Mouse (Mus musculus): ENCODE data around the gene Slc38a9. TPM values are rescaled to one million over a fixed set of nuclear protein-coding genes. Genes with fewer than 3 reads are reported as not detected.

Gene Slc38a9
- polyA plus RNA-seq, 1 experiment = not detected

DNA sequence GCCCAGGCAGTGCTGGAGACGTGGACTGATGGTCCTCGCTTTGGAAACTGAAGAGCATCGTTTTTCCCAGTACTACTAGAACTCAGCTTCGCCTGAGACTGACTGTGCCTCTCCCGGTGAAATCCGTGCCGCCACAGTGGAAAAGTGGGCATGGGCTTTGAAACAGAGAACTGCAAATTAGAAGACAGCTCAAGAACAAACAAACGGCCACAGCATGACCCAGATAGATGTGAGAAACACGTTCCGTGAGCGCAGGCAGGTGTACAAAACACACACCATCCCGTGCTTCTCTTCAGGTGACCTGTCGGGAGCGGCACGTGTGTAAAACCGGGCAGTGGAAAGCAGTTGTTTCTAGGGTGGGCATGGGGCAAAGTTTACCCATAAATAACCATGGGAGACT lies 77.5 kb downstream of the Slc38a9 start:
- Histone ChIP-seq H3K4me3 (ENCODE audit: insufficient read depth, low read depth, low read length) (no peak overlapping the region), H3K4me1 (ENCODE audit: control insufficient read depth, insufficient read depth, low read length) (no peaks in the 10 kb centered on the region), H3K27ac (ENCODE audit: insufficient read depth, low read depth, low read length) (no peak overlapping the region)
- 85% methylated on average over 16 of the region's 16 CpGs for WGBS
- TF ChIP-seq POLR2A (IDR thresholded peaks at IDR 0.05; ENCODE audit: insufficient read depth, low read depth, low read length) = no peak
- no peak for TF ChIP-seq CTCF (IDR thresholded peaks at IDR 0.05; ENCODE audit: insufficient read depth, low read depth, low read length)

DNA sequence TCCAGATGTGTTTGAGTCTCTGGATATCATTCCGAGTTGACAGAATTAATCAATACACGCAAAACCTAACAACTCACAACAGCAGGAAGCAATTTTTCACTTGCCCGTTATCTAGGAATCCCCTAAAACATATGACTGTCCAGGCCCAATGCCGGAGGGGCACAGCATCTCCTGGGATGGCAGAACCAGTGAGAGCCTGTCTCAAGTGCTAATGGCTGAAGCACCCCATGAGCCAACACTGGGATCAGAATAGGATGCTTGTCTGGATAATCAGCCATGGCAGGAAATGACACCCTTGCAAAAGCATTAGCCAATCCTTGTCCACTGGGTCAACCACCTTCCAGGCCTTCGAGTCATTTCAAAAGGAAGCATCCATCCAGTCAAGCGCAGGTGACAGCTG lies 79.5 kb downstream of the Slc38a9 start:
- WGBS = 89% methylated on average over 6 of the region's 6 CpGs
- Histone ChIP-seq H3K4me1 (ENCODE audit: control insufficient read depth, insufficient read depth, low read length) (no peaks in the 10 kb centered on the region), H3K27ac (ENCODE audit: insufficient read depth, low read depth, low read length) (no peak overlapping the region), H3K4me3 (ENCODE audit: insufficient read depth, low read depth, low read length) (no peak overlapping the region)
- no peak for TF ChIP-seq POLR2A (IDR thresholded peaks at IDR 0.05; ENCODE audit: insufficient read depth, low read depth, low read length)
- TF ChIP-seq CTCF (IDR thresholded peaks at IDR 0.05; ENCODE audit: insufficient read depth, low read depth, low read length) = no peak

GRCm38 (mm10) chr13:112742076-112742830 lies 81.7 kb downstream of the Slc38a9 start:
- Histone ChIP-seq H3K4me1 (ENCODE audit: control insufficient read depth, insufficient read depth, low read length) (no peaks in the 10 kb centered on the region), H3K27ac (ENCODE audit: insufficient read depth, low read depth, low read length) (no peak overlapping the region), H3K4me3 (ENCODE audit: insufficient read depth, low read depth, low read length) (no peak overlapping the region)
- 64% methylated on average over 14 of the region's 14 CpGs for WGBS
- TF ChIP-seq CTCF (IDR thresholded peaks at IDR 0.05; ENCODE audit: insufficient read depth, low read depth, low read length) (no peak), POLR2A (IDR thresholded peaks at IDR 0.05; ENCODE audit: insufficient read depth, low read depth, low read length) (no peak)

DNA sequence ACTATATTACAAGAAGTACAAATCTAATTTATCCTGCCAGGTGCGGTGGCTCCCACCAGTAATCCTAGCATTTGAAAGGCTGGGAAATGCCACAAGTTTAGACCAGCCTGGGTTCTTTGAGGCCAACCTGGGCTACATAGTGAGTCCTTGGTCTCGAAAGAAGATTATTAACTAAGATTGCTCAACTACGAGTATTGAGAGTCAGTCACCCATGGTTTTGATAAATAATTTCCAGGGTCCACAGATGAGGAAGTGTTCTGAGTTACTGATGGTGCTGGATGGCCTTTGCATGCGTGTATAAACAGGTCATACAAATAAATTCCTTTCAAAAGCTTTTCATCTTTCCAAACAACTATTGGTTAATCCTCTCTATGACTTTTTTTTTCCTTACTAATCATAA lies 83.1 kb downstream of the Slc38a9 start:
- Histone ChIP-seq H3K27ac (ENCODE audit: insufficient read depth, low read depth, low read length) (no peak overlapping the region), H3K4me3 (ENCODE audit: insufficient read depth, low read depth, low read length) (no peak overlapping the region), H3K4me1 (ENCODE audit: control insufficient read depth, insufficient read depth, low read length) (no peaks in the 10 kb centered on the region)
- WGBS = 85% methylated on average over 4 of the region's 4 CpGs
- TF ChIP-seq CTCF (IDR thresholded peaks at IDR 0.05; ENCODE audit: insufficient read depth, low read depth, low read length) (no peak), POLR2A (IDR thresholded peaks at IDR 0.05; ENCODE audit: insufficient read depth, low read depth, low read length) (no peak)

DNA sequence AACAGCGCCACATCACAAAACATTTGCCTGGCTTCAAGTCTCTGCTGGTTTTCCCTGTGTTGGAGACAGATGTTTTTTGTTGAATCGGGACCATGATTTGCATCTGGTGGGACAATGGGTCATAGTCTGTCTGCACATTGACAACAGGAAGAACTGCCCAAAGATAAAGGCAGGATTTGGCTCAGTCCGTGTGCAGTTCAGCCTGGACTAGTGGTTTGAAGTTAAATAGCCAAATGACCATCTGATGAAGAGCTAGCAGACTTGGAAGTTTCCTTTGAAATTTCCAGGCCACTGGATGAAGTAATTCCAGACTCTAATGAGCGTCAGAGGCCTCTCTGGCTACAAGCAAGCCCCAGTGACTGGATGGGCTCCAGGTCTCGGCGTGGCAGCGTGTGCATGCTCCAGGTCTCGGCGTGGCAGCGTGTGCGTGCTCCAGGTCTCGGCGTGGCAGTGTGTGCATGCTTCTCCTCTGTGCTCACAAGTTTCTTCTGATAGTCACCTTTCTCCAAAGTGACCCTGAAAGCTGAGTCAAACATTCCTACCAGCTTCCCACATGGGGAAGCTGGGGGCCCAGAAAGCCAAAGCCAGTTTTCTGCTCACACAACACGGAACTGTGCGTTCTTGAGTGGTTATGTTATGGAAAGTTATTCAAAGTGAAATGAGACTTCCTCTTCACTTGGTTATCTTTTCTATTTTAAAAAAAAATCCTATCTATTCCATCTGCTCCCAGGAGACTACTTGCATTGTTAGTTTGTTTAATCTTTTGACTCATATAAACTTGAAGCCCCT lies 83.7 kb downstream of the Slc38a9 start:
- no peak for TF ChIP-seq POLR2A (IDR thresholded peaks at IDR 0.05; ENCODE audit: insufficient read depth, low read depth, low read length)
- no peak for TF ChIP-seq CTCF (IDR thresholded peaks at IDR 0.05; ENCODE audit: insufficient read depth, low read depth, low read length)
- Histone ChIP-seq H3K27ac (ENCODE audit: insufficient read depth, low read depth, low read length) (no peak overlapping the region), H3K4me1 (ENCODE audit: control insufficient read depth, insufficient read depth, low read length) (no peaks in the 10 kb centered on the region), H3K4me3 (ENCODE audit: insufficient read depth, low read depth, low read length) (no peak overlapping the region)
- 82% methylated on average over 15 of the region's 15 CpGs for WGBS

DNA sequence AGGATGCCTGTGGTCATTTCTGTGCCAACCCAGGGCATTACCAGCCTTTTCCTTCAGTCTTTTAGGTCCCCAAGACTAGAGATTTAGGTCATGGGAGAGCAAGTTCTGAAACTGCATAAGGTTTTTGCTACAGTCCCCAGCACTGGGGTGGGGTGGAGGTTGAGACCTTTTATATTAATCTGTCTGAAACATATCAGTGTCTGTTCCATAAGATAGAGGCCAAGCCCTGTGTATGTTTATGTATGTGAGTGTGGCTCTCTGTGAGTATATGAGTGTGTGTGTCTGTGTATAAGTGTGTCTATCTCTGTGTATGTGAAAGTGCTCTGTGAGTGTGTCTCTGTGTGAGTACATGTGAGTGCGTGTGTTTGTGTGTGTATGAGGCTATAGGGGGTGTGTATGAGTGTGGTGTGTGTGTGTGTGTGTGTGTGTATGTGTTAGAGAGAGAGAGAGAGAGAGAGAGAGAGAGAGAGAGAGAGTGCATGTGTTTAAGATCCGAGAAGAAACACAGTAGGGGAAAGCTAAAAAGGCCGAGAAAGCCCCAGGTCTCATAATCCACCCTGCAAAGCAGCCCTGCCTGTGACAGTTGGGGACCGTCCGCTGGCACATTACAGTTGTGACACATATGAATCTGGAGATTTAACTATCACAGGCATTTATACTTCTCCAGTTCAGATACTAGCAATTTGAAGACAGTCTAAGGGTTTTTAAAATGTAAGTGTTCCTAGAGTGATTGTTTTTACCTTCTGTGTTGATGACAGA lies 85.6 kb downstream of the Slc38a9 start:
- Histone ChIP-seq H3K4me3 (ENCODE audit: insufficient read depth, low read depth, low read length) (no peak overlapping the region), H3K4me1 (ENCODE audit: control insufficient read depth, insufficient read depth, low read length) (no peaks in the 10 kb centered on the region), H3K27ac (ENCODE audit: insufficient read depth, low read depth, low read length) (no peak overlapping the region)
- no peak for TF ChIP-seq POLR2A (IDR thresholded peaks at IDR 0.05; ENCODE audit: insufficient read depth, low read depth, low read length)
- TF ChIP-seq CTCF (IDR thresholded peaks at IDR 0.05; ENCODE audit: insufficient read depth, low read depth, low read length) = no peak
- WGBS = 96% methylated on average over 5 of the region's 5 CpGs

GRCm38 (mm10) chr13:112746695-112747055 lies 86.1 kb downstream of the Slc38a9 start:
- 95% methylated on average over 10 of the region's 10 CpGs for WGBS
- Histone ChIP-seq H3K27ac (ENCODE audit: insufficient read depth, low read depth, low read length) (no peak overlapping the region), H3K4me1 (ENCODE audit: control insufficient read depth, insufficient read depth, low read length) (peaks cover 4% of the 10 kb centered on the region; the same call in 1 of the 2 replicates), H3K4me3 (ENCODE audit: insufficient read depth, low read depth, low read length) (no peak overlapping the region)
- no peak for TF ChIP-seq POLR2A (IDR thresholded peaks at IDR 0.05; ENCODE audit: insufficient read depth, low read depth, low read length)
- no peak for TF ChIP-seq CTCF (IDR thresholded peaks at IDR 0.05; ENCODE audit: insufficient read depth, low read depth, low read length)

DNA sequence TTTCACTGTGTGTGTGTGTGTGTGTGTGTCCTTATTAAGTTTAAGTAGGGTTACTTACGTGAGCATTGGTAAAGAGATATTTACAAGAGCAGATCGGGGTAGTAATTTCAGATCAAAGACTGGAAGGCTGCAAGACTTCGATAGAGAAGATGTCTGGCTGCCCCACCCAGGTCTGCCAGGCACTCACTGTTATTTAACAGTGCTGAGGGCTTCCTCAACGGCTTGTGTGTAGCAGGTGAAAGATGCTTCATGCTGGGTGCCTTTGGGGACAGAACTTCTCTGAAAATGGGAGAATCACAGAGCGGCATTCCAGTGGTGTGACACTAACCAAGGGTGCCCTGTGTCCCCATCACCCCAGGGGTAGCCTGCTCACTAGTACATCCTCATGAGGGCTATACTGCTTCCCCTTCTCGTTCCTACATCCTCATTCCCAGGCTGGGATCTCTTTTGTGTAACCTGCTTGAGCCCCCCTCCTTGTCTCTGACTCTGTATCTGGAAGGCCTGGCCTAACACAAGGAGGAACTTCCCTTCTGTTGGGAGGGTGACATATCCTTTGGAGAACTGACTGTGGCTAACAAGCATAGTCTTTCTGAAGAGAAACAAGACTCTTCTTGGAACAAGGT lies 87.4 kb downstream of the Slc38a9 start:
- no peak for TF ChIP-seq POLR2A (IDR thresholded peaks at IDR 0.05; ENCODE audit: insufficient read depth, low read depth, low read length)
- TF ChIP-seq CTCF (IDR thresholded peaks at IDR 0.05; ENCODE audit: insufficient read depth, low read depth, low read length) = no peak
- 84% methylated on average over 6 of the region's 6 CpGs for WGBS

More for the DNA sequence above, 87.4 kb downstream of the Slc38a9 start:
- Histone ChIP-seq H3K4me1 (ENCODE audit: control insufficient read depth, insufficient read depth, low read length) (peaks cover 8% of the 10 kb centered on the region; the same call in 1 of the 2 replicates), H3K27ac (ENCODE audit: insufficient read depth, low read depth, low read length) (no peak overlapping the region), H3K4me3 (ENCODE audit: insufficient read depth, low read depth, low read length) (no peak overlapping the region)

Measured in olfactory bulb, adult 2 months (tissue).